Mouse (Mus musculus) testis, adult 2 months (tissue): Measurements from ENCODE around the gene Rhoj.

Experiments used
- CTCF ChIP-seq: fragments of 200-500 bp; IDR thresholded peaks from 2 replicates; pipeline ENCODE4 v1.5.1; 2012; ENCODE audit warnings: low read depth, mild to moderate bottlenecking, inconsistent platforms, low read length, moderate library complexity; ENCODE audit not compliant: control insufficient read depth, insufficient read depth, insufficient replicate concordance
- POLR2A ChIP-seq: fragments of 200-500 bp; IDR thresholded peaks from 2 replicates; pipeline ENCODE4 v1.6.1; 2012; ENCODE audit warnings: low read depth, mild to moderate bottlenecking, inconsistent platforms, low read length, moderate library complexity; ENCODE audit not compliant: control insufficient read depth

DNA sequence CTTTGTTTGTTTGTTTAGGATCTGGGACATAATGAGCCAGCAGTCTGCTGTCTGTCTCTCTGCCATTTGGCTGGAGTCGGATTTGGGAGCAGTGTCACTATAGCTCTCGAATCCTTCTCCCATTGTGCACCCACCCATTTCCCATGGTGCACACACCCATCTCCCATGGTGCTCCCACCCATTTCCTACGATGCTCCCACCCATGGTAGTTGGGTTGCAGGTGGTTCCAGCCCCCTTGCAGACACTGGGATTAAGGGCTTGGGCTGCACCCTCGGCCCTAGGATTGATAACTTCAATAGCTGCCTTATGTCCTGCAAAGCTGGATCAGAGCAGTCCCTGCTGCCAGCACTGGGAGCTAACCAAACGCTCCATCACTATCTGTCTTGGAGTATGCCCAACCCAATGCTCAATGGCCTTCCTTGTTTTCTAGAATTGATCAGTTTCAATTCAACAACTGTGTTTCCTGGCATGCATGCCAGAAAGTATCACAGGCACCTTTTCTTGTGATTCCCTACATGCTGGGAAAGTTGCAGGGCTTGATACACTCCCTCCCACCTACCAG is 51.9 kb downstream of the Rhoj start:
- TF ChIP-seq CTCF (no peak), POLR2A (no peak)
